Mouse (Mus musculus): Measurements from ENCODE around the gene Ihh.

Gene Ihh

DNA sequence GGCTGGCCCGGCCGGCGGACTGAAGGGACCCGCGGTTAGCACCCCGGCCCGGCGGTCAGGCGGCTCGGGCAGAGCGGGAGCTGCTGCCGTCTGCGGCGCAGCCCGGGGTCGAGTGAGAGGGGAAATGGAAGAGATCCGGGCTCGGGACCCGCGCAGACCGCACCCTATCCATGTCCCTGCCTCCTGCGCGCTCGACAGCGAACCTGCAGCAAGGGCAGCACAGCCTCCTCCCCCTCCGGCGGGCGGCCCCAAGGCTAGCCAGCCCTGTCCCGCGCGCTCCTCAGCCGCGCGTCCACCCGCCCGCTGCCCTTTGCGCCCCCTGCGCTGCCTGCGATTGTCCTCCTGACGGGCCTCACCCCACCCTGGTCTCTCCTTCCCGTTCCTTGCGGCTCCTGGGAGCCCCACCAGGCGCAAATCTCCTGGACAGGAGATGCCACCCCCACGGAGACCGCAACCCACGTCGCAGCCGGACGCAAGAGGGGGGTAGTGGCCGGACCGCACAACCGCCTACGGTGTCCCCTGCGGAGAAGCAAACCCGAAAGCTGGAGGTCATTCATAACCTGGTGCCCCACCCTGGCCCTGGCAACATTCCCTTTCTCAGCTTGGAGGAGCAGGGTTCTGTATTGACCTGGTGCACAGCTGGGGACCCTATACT, at the start of gene Ihh:
TSS of gene Ihh (minus strand) at position 117 of the 655 bp plus-strand sequence.
- DNase-seq, result no peak

DNA sequence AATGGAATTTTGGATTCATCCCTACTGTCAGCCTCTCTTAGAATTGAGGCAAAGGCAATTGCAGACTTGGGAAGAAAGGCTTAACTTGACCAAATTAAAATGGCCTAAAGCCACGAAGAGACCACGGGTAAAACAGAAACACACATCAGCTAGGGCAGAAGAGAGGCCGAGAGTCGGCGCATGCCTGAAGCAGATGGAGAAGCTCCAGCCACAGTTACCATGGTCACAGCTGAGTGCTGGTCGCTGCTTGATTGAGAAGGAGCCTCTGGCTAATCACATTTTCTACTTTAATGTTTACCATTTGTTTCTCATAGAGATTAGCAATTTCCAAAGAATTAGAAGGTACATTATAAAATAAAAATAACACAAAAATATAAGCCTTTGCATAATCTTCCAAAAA, 49.7 kb upstream of the Ihh start:
- peak; percentile 44 for DNase-seq

DNA sequence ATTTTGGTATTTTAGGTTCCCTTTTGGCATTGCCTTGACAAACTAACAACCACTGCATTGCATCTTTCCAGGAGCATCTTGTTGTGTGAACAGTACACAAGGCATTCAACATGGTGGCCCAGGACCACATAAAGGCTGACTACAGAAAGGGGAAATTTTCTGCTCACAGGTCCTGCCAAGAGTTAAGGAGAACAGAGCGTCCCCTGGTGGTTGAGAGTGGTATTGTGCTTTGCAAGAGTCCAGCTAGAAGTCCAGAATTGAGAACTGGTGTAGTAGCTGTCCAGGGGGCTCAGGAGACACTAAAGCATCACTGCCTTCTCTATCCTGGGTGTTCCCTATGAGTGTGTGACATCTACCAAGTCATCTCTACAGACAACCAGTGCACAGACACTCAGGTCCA, 49.0 kb upstream of the Ihh start:
- peak; percentile 83 for DNase-seq

DNA sequence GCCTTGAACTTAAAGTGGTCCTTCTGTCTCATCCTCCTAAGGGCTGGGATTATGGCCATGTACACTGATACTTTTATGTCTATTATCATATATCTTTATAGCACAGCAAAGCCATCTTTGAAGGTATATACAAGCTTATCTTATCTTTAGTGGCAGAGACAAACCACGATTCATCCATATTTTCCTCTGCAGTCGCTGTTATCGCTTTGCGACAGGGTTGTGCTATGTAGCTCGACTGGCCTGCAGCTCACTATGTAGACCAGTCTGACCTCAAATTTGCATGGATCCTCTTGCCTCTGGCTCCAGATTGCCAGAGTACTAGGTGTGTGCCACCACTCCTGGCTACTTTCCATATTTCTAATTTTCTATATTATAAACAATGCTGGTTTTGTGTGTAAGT, 47.7 kb upstream of the Ihh start:
- peak; percentile 35 for DNase-seq

GRCm38 (mm10) chr1:74997231-74997630, 45.8 kb upstream of the Ihh start:
- peak; percentile 68 for DNase-seq

GRCm38 (mm10) chr1:74977001-74977400, 25.5 kb upstream of the Ihh start:
- DNase-seq, result no peak

DNA sequence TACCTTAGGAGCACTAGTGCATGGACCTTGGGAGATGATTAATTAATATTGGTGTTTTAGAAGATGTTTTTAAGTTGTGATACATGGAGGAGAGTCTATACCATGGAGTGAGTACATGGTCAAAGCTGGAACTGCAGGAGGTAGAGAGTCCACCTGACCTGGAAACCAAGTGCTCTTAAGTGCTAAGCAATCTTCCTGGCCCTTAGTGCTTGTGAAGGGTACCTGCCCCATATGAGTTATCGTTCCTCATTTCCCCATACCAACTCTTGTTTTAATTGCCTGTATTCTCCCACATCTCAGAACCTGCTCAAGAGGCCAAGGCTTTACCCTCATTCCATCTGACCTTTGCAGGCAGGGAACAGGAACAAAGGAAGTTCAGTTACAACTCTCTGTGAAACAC, 24.5 kb upstream of the Ihh start:
- DNase-seq, result no peak

- no peak for DNase-seq
Measured at GRCm38 (mm10) chr1:74973590-74973989, 22.1 kb upstream of the Ihh start.

DNA sequence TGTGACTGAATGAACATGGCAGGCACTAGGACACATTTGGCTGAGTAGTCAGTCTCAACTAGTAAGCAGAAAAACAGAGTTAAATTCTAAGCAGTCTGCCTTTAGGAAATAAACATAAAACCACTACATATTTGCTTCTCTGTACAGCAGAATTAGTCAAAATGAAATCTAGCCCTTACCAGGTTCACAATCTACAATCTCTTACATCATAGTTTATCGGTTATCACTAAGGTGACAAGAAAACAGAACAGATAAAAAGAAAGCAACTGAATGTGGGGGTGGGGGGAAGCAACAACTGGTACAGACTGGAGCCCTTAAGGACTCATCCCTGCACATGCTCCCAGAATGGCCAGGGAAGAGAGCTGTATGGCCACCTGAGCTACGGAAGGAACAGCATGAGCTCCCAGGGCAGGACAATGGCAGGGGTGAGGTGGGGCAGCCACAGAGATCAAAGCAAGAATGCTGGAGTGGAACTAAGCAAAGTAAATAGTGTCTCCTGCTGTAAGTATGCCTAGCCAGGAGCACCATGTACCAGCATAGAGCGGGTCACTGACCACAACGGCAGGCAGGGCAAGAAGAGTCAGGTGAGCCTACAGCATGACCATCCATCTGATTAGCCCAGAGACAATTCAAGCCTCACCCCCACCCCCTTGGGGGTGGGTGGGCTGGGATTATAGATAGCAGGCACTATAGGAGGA, 20.0 kb upstream of the Ihh start:
- DNase-seq, result no peak

GRCm38 (mm10) chr1:74967962-74968580, 16.6 kb upstream of the Ihh start:
- no peak for DNase-seq

DNA sequence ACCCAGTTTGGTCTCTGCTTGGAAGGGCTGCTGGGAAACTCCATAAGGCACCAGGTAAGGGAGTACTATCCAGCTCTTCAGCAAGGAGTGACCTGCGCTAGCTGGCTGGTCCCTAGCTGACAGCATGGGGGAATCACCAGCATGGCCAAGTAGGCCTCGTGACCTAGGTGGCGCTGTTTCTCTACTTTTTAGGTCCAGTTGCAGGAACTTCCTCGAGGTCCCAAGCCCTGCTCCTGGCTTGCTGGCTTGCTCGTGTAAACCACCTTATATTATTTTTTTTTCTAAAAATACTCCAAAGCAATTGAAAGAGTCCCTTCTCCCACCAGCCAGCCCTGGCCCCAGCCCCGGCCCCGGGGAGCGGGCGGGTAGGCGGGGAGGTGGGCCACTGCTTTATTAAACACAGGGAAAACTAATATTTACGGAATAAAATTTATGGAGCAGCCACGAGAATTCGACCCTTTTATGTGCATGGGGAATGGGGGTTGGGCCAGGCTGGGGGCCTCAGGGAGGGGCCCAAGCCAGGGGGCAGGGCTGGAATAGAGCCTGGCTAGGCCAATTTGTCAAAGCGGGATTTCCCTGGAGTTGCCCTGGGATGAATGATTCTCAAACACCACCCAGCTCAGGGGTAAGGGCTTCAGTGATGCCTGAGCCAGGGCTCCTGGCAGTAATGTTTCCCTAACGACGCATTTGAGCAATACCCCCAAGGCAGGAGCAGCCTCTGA, 13.2 kb upstream of the Ihh start:
- DNase-seq, result peak; percentile 94

GRCm38 (mm10) chr1:74962853-74963227, 11.4 kb upstream of the Ihh start:
- no peak for DNase-seq

GRCm38 (mm10) chr1:74962126-74962852, 10.8 kb upstream of the Ihh start:
- no peak for DNase-seq

DNA sequence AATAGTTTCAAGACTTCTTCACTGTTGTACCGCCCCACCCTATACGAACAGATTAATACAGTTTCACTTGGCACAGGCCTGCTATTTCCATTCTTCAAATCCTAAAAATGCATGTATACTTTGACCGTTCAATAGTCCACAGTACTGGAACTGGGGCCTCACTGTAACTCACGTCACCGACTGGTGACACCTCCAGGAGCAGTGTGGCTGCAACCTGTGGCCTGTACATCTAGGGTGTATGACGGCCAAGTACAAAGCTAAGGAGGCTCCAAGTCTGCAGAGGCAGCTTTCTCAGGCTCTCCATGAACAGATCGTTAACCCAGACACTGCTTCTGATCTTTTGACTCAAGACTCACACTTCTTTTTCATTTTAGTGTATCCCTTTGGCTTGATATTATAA, 10.2 kb upstream of the Ihh start:
- DNase-seq, result no peak

GRCm38 (mm10) chr1:74960059-74960458, 8.6 kb upstream of the Ihh start:
- peak; percentile 88 for DNase-seq

GRCm38 (mm10) chr1:74950576-74951490, 639 bp downstream of the Ihh start:
- DNase-seq, result no peak

DNA sequence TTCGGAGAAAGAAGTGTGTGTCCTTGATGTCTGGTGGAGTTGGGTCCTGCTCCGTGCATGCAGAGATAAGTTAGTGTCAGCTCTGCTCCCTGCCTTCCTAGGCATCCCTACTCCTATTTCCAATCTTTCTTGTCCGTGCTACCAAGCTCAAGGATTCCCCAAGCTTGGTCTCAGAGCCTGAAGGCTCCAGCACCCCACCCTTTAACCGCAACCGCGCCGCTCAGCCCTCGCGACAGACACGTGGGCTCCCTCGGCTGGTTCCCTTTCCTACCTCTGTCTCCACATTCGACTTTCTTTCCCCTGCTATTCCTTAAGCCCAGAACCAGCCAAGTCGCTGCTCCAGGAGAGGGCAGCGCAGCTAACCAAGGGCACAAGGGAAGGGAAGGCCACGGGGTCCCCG, 1.4 kb downstream of the Ihh start:
- no peak for DNase-seq

DNA sequence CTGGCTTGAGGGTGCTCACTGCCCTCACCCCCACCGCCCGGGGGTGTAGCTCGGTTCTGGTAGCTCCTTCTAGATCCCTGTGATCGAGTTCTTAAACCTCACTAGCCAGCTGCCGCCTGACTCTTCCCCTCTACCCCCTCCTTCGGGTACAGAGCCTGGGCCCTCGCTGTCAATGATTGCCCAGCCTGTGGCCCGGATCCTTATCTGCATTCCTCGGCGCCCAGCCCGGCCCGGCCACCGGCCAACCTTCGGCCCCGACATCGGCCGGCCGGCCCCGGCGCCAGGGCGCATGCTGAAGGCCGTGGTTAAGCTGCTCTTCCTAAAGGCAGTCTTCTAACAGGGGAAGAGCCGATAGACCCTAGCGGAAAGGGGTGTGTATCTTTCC, 1.8 kb downstream of the Ihh start:
- peak; percentile 94 for DNase-seq

- peak; percentile 94 for DNase-seq
Measured at GRCm38 (mm10) chr1:74948784-74949665, 2.4 kb downstream of the Ihh start.

GRCm38 (mm10) chr1:74947986-74948670, 3.3 kb downstream of the Ihh start:
- peak; percentile 93 for DNase-seq

Data from heart, adult 11 months (tissue).